Mouse (Mus musculus) limb, embryonic 12.5 days (tissue): ENCODE results near the gene Lrrn4cl. TPM values are rescaled to one million over a fixed set of nuclear protein-coding genes. Genes with fewer than 3 reads are reported as not detected.
A peak's percentile ranks its signal among the peaks of the same experiment; 100 is the strongest.
"Not testable (repeated sequence)": the region's sequence is repeated elsewhere in the genome, so short reads cannot be mapped to it uniquely, and the experiment has no call there.

Experiments used
- ATAC-seq: fragments of 200-750 bp; cut with Nextera tagmentation; 2 replicates; pipeline ENCODE4 v1.8.0; 2017; ENCODE audit warnings: low read depth, moderate TSS enrichment; ENCODE audit not compliant: insufficient number of reproducible peaks, insufficient read depth, low FRiP score, low TSS enrichment
- H3K27ac ChIP-seq: fragments of 300-500 bp; sonication (generic); 2 replicates; pipeline ENCODE4 v1.5.1; 2016; ENCODE audit warnings: mild to moderate bottlenecking, moderate library complexity
- H3K27me3 ChIP-seq: fragments of 300-500 bp; sonication (generic); 2 replicates; pipeline ENCODE4 v1.6.1; 2016; ENCODE audit warnings: mild to moderate bottlenecking, moderate library complexity
- H3K36me3 ChIP-seq: fragments of 300-500 bp; sonication (generic); 2 replicates; pipeline ENCODE4 v1.6.1; 2016; ENCODE audit warnings: mild to moderate bottlenecking, moderate library complexity
- H3K4me1 ChIP-seq: fragments of 300-500 bp; sonication (generic); replicated peaks from 2 replicates; pipeline ENCODE4 v1.6.1; 2016
- H3K4me2 ChIP-seq: fragments of 300-500 bp; sonication (generic); 2 replicates; pipeline ENCODE4 v1.6.1; 2016; ENCODE audit warnings: mild to moderate bottlenecking, moderate library complexity
- H3K4me3 ChIP-seq: fragments of 300-500 bp; sonication (generic); replicated peaks from 2 replicates; pipeline ENCODE4 v1.5.1; 2016; ENCODE audit warnings: mild to moderate bottlenecking
- H3K9ac ChIP-seq: fragments of 300-500 bp; sonication (generic); replicated peaks from 2 replicates; pipeline ENCODE4 v1.6.1; 2016; ENCODE audit warnings: mild to moderate bottlenecking, moderate library complexity
- H3K9me3 ChIP-seq: fragments of 300-500 bp; sonication (generic); 2 replicates; pipeline ENCODE4 v1.6.1; 2016; ENCODE audit warnings: mild to moderate bottlenecking, moderate library complexity
- WGBS: fragments of 180-500 bp; shearing (Covaris S2); methylation state at CpG from one replicate; pipeline ENCODE4 v1.1.7; 2016; 5-methylcytosine and 5-hydroxymethylcytosine counted together
- polyA plus RNA-seq: library from polyadenylated mRNA; unstranded; fragments of >200 nt; fragmentation: Nextera tagmentation; extraction: Ambion mirVana; gene quantifications from 2 replicates; pipeline ENCODE4 v1.2.1, GENCODE M21; 2016

The Lrrn4cl gene
- polyA plus RNA-seq, 1 experiment from 2014 or later: 0.24 TPM

DNA sequence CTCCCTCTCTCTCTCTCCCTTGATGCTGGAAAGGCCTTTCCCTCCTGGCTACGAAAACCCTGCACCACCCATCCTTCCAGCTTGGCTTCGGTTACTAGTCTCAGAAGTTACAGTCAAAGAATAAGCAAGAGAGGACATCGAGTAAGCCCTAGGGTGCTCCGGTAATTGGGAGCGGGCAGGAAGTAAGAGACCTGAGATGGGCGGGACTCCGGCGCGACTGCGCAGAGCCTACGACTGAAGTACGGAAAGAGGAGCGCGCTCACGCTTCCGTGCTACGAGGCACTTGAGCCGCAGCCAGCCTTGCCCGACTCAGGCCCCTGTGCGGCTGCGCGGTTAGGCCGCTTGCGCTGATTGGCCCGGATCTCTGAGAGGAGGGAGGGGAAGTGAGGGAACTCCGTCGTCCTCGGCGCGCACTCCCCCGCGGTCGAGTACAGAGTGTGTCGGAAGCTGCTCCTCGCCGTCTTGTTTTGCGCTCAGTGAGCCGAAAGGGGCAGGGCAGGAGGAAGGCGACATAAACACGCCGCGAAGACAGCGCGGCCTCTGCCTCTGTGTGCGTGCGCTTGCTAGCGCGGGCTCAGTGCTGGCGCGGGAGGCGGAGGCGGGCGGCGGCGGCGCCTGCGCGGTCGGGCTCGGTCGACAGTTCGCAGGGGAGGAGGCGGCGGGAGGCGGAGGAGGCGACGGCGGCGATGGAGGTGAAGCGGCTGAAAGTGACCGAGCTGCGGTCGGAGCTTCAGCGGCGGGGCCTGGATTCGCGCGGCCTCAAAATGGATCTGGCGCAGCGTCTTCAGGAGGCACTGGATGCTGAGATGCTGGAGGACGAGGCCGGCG, 30.8 kb upstream of the Lrrn4cl start, which contains the start of gene Hnrnpul2:
Gene Hnrnpul2, plus strand, starts transcription at position 415 of the 828 bp plus-strand sequence.
- H3K27me3 ChIP-seq: no peaks in the 10 kb centered on the region
- peaks cover 41% of the 10 kb centered on the region for H3K4me1 ChIP-seq
- H3K4me2 ChIP-seq: peak within 1 kb of the TSS; percentile 99
- H3K9ac ChIP-seq: peak within 1 kb of the TSS; percentile 97
- H3K27ac ChIP-seq: peak within 1 kb of the TSS; percentile 99
- peak within 1 kb of the TSS; percentile 100 for H3K4me3 ChIP-seq
- ATAC-seq: peak; percentile 98
- H3K9me3 ChIP-seq: no peaks in the 10 kb centered on the region
- WGBS: under 1% methylated on average over 79 of the region's 83 CpGs
- peaks cover 45% of the 10 kb centered on the region for H3K36me3 ChIP-seq

DNA sequence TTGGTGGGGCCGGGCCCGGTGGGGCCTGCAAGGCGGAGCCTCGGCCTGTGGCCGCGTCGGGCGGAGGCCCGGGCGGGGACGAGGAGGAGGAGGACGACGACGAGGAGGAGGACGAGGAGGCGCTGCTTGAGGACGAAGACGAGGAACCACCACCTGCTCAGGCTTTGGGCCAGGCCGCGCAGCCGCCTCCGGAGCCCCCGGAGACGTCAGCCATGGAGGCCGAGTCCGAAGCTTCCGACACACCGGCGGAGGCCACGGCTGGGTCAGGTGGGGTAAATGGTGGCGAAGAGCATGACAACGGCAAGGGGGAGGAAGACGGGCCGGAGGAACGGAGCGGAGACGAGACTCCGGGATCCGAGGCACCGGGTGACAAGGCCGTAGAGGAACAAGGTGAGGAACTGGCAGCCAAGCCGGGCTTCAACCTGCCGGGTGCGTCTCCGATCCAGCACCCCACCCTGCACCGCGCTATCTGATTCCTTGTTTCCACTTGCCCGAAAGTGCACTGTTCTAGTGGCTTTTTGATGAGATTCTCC, 30.1 kb upstream of the Lrrn4cl start:
- under 1% methylated on average over 47 of the region's 48 CpGs for WGBS
- Histone ChIP-seq H3K4me2 (peak overlapping the region; percentile 99), H3K27me3 (no peaks in the 10 kb centered on the region), H3K9ac (peak overlapping the region; percentile 97), H3K4me1 (peaks cover 41% of the 10 kb centered on the region), H3K9me3 (no peaks in the 10 kb centered on the region), H3K4me3 (peak overlapping the region; percentile 100), H3K36me3 (peaks cover 45% of the 10 kb centered on the region), H3K27ac (peak overlapping the region; percentile 99)
- ATAC-seq: no peak

DNA sequence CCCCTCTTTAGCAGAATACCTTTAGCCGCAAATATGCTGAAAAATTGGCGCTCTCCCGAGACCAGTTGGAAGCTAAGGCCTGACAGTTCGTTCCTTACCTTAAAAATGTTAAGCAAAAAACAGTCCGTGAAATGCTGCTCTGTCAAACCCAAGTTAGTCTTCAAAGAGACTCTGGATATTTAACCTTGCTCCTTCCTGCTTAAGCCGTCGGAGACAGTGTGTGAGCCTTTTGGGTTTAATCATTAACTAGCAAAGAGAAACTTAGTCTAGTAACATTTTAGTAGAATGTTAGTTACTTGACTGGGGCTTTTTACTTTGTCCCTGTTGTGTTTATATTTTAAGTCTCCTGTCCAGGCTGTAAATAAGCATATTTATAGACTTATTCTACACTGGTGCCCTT, 29.4 kb upstream of the Lrrn4cl start:
- Histone ChIP-seq H3K27me3 (no peaks in the 10 kb centered on the region), H3K4me3 (peak overlapping the region; percentile 100), H3K4me1 (peaks cover 38% of the 10 kb centered on the region), H3K36me3 (peaks cover 45% of the 10 kb centered on the region), H3K4me2 (peak overlapping the region; percentile 99), H3K27ac (no peak overlapping the region; the same call in 1 of the 2 replicates), H3K9me3 (no peaks in the 10 kb centered on the region), H3K9ac (peak overlapping the region; percentile 97)
- ATAC-seq: no peak
- WGBS: 2% methylated on average over 7 of the region's 7 CpGs

DNA sequence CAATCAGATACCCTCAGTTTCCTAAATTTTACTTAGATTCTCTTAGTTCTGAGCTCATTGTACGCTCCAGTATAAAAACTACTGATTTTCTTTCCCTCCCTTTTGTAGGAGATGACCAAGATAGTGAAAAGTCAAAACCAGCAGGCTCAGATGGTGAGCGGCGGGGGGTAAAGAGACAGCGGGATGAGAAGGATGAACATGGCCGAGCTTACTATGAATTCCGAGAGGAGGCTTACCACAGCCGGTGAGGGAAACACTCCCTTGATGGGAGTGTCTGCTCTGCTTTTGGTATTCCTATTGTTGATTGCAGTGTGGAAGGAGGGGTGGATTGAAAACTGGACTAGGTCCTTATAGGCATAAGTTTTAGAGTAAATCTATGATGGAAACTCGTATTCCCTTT, 27.9 kb upstream of the Lrrn4cl start:
- H3K27ac ChIP-seq: no peak overlapping the region
- H3K4me3 ChIP-seq: peak overlapping the region; percentile 100
- ATAC-seq: no peak
- H3K9ac ChIP-seq: 0 out of 2 replicates have a peak overlapping the region, but pooled peaks have one; percentile 0
- H3K27me3 ChIP-seq: no peaks in the 10 kb centered on the region
- no peaks in the 10 kb centered on the region for H3K9me3 ChIP-seq
- peaks cover 26% of the 10 kb centered on the region for H3K4me1 ChIP-seq
- peak overlapping the region; percentile 99 for H3K4me2 ChIP-seq
- 87% methylated on average over 8 of the region's 8 CpGs for WGBS
- peaks cover 50% of the 10 kb centered on the region for H3K36me3 ChIP-seq

DNA sequence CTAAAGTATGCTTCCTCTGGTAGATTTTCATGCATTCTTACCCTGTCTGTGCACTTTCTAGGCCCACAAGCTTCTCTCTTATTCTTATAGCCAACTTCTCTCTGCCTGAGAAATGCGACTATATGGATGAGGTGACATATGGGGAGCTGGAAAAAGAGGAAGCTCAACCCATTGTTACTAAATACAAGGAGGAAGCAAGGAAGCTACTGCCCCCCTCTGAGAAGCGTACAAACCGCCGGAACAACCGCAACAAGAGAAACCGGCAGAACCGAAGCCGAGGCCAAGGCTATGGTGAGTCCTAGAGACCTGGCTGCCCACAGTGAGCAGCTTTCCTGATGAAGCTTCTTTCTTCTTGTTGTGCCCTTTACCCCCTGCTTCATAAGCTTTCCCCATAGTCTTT, 20.9 kb upstream of the Lrrn4cl start, which contains the start of gene AC129217.1:
Gene AC129217.1, plus strand, starts transcription at position 114 of the 400 bp plus-strand sequence.
- no peaks in the 10 kb centered on the region for H3K4me1 ChIP-seq
- no peak within 1 kb of the TSS for H3K9ac ChIP-seq
- H3K4me3 ChIP-seq: no peak within 1 kb of the TSS
- H3K36me3 ChIP-seq: peaks cover 99% of the 10 kb centered on the region
- no peak within 1 kb of the TSS for H3K27ac ChIP-seq
- H3K4me2 ChIP-seq: no peak within 1 kb of the TSS
- ATAC-seq: no peak
- no peaks in the 10 kb centered on the region for H3K27me3 ChIP-seq
- 95% methylated on average over 8 of the region's 8 CpGs for WGBS
- H3K9me3 ChIP-seq: no peaks in the 10 kb centered on the region

DNA sequence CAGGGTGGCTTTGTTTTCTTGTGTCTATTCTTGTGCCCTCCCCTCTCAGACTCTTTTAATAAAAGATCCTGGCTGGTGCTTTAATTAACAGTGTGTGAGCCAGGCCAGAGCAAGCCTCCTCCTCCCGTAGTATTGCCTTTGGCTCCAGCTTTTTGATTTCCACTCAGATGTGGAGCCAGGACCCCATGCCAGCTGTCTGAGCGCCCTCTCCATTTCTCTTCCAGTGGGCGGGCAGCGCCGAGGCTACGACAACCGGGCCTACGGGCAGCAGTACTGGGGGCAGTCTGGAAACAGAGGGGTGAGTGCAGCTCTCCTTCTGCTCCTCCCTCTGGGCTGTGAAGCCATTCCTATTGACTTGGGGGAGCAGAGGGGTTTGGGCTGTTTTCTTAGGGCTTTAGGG, 19.9 kb upstream of the Lrrn4cl start:
- H3K27ac ChIP-seq: no peak overlapping the region
- no peaks in the 10 kb centered on the region for H3K27me3 ChIP-seq
- H3K36me3 ChIP-seq: peaks cover 100% of the 10 kb centered on the region
- no peak for ATAC-seq
- H3K9me3 ChIP-seq: no peaks in the 10 kb centered on the region
- H3K4me2 ChIP-seq: no peak overlapping the region
- H3K9ac ChIP-seq: no peak overlapping the region
- H3K4me3 ChIP-seq: no peak overlapping the region
- H3K4me1 ChIP-seq: no peaks in the 10 kb centered on the region
- WGBS: 94% methylated on average over 8 of the region's 8 CpGs

DNA sequence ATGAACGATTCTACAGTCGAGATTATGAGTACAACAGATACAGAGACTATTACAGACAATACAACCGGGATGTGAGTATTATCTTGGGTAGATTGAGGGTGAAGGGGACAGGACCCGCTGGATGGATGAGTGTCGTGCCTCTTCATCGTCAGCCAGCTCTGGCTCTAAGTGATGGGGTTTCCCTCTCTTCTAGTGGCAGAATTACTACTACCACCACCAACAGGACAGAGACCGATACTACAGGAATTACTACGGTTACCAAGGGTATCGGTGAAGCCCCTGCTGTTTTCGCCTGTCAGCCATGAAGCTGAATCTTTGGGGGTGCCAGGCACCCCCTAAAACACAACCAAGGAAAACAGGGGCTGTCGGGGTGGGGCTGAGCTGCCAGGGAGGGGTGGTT, 19.3 kb upstream of the Lrrn4cl start:
- Histone ChIP-seq H3K36me3 (peaks cover 99% of the 10 kb centered on the region), H3K9me3 (no peaks in the 10 kb centered on the region), H3K4me3 (no peak overlapping the region), H3K4me2 (no peak overlapping the region), H3K9ac (no peak overlapping the region), H3K4me1 (no peaks in the 10 kb centered on the region), H3K27me3 (no peaks in the 10 kb centered on the region), H3K27ac (no peak overlapping the region)
- 87% methylated on average over 11 of the region's 11 CpGs for WGBS
- no peak for ATAC-seq

DNA sequence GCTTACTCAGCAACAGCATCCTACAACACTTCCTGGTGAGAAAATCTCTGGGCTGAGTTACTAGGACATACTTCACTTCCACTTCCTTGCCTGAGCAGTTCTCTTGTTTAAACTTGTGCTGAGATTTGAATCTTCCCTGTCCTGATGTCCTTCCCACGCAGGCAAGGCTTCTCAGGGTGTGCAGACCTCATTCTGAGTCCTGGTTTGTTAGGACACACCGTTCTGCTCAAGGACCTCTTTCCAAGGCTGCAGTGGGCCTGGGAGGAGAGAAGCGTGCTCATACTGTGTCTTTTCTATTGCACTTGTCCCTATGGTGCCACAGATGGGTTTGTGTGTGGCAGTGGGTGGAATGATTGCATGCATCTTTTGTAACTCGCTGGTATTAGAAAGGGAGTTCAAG, 17.6 kb upstream of the Lrrn4cl start:
- peaks cover 84% of the 10 kb centered on the region for H3K36me3 ChIP-seq
- H3K27ac ChIP-seq: no peak overlapping the region
- H3K4me1 ChIP-seq: peaks cover under 1% of the 10 kb centered on the region; the same call in 1 of the 2 replicates
- no peaks in the 10 kb centered on the region for H3K27me3 ChIP-seq
- ATAC-seq: no peak
- H3K9ac ChIP-seq: no peak overlapping the region
- WGBS: 93% methylated on average over 4 of the region's 4 CpGs
- H3K4me3 ChIP-seq: no peak overlapping the region
- H3K4me2 ChIP-seq: no peak overlapping the region
- no peaks in the 10 kb centered on the region for H3K9me3 ChIP-seq

DNA sequence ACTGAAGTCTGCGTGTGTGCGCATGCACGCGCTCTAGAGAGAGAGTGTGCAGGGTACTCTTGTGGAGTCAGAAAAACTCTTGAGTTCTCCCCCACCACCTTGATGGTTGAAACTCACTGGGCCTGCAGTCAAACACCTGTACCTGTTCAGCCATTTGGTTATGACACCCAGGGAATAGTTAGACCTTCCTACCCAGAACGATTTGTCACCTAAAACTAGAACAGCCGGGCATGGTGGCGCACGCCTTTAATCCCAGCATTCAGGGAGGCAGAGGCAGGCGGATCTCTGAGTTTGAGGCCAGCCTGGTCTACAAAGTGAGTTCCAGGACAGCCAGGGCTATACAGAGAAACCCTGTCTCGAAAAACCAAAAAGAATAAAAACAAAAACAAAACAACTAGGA, 14.2 kb upstream of the Lrrn4cl start:
- Histone ChIP-seq H3K36me3 (peaks cover 55% of the 10 kb centered on the region), H3K27ac (0 out of 2 replicates have a peak overlapping the region, but pooled peaks have one; percentile 98)

DNA sequence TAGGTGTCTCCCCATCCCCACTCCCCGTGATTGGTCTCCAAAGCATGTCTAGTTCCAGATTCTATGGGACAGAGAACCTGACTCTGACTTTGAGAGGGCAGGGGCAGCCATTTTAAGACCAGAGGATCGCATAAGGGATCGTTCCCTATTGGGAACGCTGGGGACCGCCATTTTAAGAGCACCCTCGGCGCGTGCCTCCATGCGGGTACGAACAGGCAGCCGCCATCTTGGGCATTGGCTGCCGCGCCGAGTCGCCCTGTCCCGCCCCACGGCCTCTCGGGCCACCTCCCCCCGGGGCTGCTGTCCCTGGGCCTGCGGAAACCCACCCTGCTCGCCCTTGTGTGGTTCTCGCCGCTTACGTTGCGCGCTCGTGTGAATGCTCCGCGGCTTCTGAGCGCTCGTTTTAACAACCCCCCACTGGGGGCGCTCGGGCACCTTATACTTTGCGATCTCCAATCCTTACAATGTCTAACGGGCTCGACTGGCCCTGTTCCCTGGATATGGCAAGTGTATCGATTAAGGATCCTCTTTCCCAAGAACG, 13.2 kb upstream of the Lrrn4cl start, which contains the start of gene Bscl2:
Gene Bscl2, plus strand, starts transcription at position 217 of the 541 bp plus-strand sequence.
- Histone ChIP-seq H3K4me1 (peaks cover 32% of the 10 kb centered on the region), H3K4me2 (peak within 1 kb of the TSS; percentile 68), H3K9ac (peak within 1 kb of the TSS; percentile 76), H3K9me3 (no peaks in the 10 kb centered on the region), H3K27ac (peak within 1 kb of the TSS; percentile 98), H3K4me3 (peak within 1 kb of the TSS; percentile 52), H3K36me3 (peaks cover 50% of the 10 kb centered on the region), H3K27me3 (no peaks in the 10 kb centered on the region)
- WGBS: under 1% methylated on average over 38 of the region's 38 CpGs
- ATAC-seq: peak; percentile 79

More for the DNA sequence above, 14.2 kb upstream of the Lrrn4cl start:
- H3K9ac ChIP-seq, H3K4me2 ChIP-seq, H3K9me3 ChIP-seq, H3K27me3 ChIP-seq, H3K4me3 ChIP-seq, ATAC-seq: not testable (repeated sequence)
- peaks cover 32% of the 10 kb centered on the region for H3K4me1 ChIP-seq
- 97% methylated on average over 10 of the region's 10 CpGs for WGBS

DNA sequence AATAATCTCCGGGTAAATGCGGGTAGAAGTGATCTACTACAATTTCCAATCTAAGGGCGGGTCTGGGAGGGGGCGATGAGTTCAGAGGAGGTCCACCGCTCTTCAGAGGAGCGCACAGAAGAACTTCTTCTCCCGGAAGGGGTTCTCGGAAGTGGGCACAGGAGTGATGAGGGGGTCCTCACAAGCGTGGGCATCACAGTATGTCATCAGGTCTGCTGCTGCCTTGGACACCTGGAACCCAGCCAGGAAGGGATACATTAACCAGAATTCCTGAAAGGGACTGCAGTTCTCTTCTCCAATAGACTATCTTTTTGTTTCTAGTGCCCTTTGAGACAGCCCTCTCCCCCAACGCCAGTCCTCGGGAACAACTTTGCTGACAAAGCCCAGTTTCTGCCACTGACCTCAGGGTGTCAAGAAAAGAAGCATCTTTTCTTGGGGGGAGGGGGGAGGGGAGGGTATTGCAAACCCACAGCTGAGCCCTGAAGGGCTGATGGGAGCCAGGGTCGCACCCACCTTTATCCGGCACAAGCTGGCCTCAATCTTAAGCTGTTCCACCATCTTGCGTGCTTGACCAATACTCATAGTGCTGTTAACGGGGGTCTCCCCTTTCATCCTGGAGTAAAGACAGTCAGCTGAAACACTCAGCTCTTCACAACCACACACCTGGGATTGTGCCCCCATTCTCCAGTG, 12.4 kb upstream of the Lrrn4cl start:
- Histone ChIP-seq H3K4me2 (peak overlapping the region; percentile 68), H3K36me3 (peaks cover 49% of the 10 kb centered on the region), H3K4me1 (peaks cover 32% of the 10 kb centered on the region), H3K27me3 (no peaks in the 10 kb centered on the region), H3K4me3 (peak overlapping the region; percentile 52), H3K9me3 (no peaks in the 10 kb centered on the region), H3K9ac (peak overlapping the region; percentile 76), H3K27ac (peak overlapping the region; percentile 98)
- 21% methylated on average over 15 of the region's 15 CpGs for WGBS
- ATAC-seq: no peak
